Mouse (Mus musculus): ENCODE results near the gene Mat1a.
A peak's percentile ranks its signal among the peaks of the same experiment; 100 is the strongest.

The Mat1a gene

DNA sequence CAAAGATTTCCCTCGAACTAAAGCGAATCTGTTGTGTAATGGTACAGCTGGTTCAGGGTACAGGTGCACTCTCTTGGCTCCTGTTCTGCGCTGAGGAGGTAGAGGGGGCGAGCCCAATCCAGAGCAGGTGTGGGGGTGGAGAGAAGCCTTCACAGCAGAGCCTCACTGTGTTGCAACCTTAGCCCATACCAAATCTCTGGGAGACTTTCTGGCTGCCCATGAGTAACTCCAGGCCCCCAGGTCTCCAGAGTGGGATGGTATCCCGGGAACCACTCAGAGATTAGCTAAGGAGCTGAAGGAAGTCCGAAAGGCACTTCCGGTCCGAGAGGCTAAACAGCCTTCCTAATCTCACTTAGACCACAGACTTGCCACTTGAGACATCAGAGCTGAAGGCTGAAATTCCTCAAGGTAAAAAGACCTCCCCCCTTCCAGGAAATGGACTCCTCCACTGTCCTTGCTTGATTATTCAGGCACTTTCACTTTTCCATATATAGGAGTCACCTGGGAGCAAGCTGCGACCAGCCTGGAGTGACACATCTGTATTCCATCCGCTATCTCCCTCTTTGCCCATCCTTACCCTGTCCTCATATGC, at the start of gene Mat1a:
Gene Mat1a (plus strand): TSS at position 183 of the 592 bp plus-strand sequence.
- no peak for DNase-seq

DNA sequence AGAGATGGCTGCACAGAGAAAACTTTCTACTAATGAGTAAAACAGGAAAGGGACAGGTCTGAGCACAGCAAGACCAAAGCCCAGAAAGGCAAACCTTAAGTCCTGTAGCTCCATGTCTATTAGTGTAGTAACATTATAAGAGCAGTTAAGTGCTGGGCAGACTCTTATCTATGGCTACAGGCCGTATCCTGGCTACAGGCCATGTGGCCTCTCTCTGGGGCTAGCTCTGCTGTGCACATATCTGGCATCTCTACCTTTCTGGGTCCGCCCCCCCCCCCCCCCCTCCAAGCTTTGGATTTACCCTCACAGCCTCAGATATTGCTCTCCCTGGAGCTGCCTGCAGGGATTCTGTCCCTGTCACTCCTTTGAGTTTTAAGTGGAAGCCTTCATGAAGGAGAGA, 39.7 kb upstream of the Mat1a start:
- no peak for DNase-seq

DNA sequence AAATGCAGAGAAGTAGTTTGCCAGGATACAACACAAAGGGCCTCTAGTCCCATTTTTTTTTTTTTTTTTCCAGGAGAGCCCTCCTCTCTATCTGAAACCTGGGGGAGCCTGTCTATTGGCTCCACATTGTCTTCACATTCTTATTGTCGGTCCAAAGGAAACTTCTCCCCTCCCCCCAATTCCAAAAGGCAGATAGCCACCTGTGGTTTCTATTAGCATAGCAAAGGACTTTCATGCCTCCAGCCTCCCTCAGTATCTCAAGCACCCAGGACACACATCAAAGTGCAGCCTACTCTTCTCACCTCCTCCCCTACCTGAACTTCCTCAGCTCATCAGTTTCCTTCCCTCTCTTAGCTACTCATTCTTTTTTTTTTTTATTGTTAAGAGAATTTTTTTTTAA, 38.4 kb upstream of the Mat1a start:
- DNase-seq = no peak

DNA sequence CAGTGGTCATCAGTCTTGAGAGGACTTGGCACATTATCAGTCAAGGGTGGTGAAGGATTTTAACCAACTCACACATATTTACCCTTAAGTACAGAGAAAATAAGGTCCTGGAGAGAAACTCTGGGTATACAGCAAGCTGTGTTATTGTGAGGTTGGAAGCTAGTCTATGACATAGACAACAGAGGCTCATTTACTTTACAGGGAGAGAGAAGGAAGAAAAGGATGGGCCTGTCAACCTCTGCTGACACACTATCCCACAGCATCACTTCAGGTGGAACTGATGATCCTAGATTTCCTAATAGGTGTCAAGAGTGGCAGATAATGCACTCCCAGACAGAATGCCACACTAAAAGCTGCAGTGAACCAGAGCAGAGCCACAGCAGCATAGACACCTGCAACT, 35.7 kb upstream of the Mat1a start, which contains the start of gene Dydc2:
Gene Dydc2 (minus strand): TSS at position 101 of the 400 bp plus-strand sequence.
- DNase-seq = no peak

DNA sequence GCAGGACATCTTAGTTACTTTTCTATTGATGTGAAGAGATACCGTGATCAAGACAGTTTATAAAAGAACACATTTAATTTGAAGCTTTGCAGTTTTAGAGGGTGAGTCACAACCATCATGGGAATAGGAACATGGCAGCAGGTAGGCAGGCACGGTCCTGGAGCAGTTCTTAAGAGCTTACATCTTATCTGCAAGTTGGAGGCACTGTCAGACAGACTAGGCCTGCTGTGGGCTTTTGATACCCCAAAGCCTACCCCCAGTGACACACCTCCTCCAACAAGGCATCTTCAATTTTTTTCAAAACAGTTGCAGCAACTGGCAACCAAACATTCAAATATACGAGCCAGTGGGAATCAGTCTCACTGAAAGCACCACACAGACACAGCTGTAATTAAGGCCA, 34.5 kb upstream of the Mat1a start:
- no peak for DNase-seq

DNA sequence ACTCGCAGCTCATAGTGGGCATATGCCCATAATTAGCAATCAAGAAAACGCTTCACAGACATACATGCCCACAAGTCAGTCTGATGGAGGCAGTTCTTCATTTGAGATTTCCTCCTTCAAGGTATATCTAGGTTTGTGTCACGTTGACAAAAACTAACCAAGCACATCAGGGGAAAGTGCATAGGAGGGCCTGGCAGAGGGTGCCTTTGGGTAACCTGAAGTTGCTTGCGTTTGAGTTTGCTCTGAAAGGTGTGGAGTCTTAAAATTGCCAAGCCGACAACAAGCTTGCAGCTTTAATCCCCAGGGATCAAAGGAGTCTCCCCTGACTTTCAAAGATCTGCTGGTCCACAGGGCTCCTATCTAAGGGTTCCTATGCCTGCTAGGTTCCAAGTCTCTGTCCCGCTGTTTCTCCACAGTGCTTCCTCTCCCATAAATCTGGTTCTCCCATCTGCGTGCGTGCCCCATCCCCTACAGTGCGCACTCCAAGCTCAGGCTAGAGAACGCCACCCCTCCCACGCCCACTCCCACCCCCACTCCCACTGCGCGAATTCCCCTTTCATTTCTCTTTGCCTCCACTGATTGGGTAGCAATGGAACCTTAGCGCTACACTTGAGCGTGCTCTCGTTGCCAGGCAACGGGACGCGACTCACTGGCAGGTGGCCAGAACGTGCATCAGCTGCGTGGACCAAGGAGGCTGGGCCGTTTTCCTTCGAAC, 32.4 kb upstream of the Mat1a start, which contains the start of gene Dydc1:
Gene Dydc1 (plus strand): TSS at position 683 of the 715 bp plus-strand sequence.
- DNase-seq = no peak

DNA sequence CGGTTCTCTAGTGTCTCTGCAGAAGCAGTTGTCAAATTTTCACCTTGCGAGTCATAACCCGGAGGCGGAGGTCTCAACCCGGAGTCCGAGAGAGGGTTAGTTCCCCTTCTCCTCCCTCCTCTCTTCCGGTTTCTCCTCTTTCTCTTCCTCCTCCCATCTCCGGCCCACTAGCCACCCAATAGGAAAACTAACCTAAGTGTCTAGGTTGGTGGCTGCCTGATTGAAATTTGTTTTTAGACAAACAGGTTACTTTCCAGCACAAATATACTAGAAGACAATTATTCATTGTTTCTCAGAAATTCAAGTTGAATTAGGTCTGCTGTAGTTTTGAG, 31.9 kb upstream of the Mat1a start:
- DNase-seq = no peak

DNA sequence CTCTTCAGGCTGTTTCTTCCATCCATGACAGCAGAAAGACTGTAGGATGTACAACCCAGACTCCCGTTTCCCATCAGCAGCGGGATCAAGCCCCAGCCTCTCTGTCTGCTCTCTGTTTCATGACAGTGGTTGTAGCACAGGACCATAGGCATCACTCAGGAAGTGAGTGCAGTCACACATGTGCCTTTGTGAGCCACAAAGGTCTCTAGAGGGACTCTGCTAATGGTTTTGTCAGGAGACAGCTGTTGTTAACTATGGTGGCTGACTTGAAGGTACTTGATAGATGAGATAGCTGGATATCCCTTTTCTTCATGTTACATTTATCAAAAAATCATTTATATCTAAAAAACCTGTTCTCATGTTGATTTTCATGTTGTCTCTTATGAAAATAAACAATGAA, 22.4 kb upstream of the Mat1a start:
- no peak for DNase-seq

DNA sequence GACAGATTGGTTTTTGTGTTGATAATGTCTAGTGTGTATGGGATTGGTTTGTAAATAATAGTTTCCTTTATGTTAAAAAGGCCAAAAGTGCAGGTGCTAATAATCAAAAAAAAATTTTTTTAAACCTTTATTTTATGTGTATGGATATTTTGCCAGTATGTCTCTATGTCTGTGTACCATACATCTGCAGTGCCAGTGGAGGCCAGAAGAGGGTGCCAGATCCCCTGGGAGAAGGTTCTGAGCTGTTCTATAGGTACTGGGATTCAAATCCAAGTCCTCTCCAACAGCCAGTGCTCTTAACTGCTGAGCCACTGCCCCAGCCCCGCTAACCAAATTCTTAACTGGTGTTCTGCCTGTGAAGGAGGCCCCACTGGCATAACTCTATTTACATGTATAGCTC, 17.3 kb upstream of the Mat1a start:
- peak; percentile 23 for DNase-seq

DNA sequence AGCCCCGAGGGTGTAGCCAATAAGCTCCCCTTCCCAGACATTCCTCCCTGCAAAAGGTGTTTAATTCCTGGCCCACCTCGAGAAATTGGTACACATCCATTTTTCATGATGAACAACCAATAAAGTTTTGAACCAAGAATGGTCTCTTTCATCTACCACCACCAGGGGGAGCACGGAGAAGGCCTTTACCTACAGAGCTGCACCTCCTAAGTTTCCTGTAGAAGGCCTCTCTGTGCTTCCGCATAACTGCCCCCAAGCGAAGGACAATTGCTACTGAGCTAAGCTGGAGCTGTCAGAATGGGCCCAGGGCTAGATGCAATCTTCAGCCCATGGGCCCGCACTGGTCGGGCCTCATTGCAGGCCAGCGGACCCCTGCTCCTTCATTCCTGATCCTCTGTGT, 14.1 kb upstream of the Mat1a start:
- peak; percentile 18 for DNase-seq

DNA sequence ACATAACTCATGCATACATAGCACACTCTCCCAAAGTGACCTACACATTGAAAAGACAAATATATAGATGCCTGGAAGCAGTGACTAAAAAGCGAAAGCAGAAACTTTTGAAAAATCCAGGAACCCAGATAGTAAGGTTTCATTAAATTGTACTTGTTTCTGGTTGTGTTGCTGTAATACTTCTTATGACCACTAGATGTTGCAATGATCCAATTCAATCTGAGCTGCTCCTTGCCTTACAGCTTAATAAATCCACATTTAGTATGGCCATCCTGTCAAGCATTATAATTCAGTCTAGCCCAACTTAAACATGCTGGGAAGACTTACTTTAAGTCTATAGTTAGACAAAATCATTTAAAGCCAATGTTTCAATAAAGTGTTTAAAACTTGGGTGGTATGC, 10.7 kb upstream of the Mat1a start:
- no peak for DNase-seq

DNA sequence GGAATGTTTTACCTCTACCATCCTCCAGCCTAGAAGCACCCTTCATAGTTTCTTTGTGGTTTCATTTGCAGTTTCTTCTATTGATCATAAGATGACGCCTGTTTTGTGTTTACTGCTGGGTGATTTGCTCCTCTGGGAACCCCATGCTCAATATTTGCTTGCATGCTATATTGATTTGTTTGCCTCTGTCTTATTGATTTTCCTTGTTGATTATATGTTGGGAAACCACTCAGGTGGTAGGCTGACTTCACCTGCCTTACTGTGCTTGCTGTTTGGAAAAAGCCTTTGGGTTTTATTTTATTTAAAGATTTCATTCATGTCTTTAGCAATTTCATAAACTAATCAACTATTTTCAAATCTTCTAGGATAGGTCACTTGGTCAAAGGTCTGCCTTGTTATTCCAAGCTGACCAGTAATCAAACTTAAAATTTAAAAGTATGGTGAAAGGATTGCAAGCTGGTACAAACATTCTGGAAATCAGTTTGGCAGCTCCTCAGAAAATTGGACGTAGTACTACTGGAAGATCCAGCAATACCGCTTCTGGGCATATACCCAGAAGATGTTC, 8.5 kb upstream of the Mat1a start:
- DNase-seq = no peak

DNA sequence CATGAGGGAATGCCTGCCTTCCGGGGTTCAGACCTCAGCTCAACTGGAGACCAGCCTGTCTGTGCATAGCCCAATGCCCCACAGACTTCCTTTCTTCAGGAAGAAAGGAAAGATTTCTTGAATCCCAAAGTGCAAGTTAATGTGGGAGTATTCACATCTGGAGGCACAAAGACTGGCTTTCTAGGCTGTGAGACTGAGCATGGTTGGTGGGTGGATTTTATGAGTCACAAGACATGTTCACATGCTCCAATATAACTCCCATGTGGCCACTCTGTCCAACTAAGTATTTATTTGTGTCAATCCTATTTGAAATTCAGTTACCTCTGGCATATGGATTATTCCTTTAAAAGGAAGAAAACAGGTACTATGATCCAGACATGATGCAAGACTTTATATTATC, 6.1 kb upstream of the Mat1a start:
- DNase-seq = no peak

DNA sequence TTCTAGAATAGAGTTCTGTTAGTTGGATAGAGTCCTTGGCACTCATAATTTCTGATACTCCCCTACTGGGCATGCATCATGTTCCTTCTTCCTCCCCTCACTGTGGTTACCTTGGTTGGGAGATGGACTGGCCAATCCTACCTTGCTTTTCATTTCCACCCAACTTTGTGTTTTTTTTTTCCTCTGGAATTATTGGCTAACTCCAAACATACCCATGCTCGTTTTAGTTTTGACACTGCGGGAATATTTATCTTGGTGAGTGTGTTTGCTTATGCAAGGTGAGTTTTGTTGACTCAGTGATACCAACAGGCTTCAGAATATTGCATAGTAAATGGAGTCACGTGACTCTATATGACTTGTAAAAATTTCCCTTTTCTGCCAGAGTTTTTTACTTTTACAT, 4.1 kb upstream of the Mat1a start:
- DNase-seq = no peak

DNA sequence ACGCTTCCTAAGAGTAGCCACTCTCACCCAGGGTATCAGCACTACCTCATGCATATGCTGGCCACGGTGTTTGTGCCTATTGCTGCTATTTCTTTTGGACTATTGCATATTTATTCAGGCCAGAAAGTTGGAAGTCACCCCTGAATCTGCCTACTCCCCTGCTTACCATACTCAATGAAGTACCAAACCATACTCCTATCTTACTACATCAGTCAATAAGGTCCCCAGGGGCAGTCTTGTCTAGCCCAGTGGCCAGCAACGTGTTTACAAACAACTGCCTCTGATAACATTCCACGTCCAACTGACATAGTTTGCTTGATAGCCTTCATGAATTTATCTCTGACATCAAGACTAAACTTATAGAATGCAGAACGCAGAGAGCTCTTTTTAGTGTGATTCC, 3.6 kb upstream of the Mat1a start:
- DNase-seq = no peak

DNA sequence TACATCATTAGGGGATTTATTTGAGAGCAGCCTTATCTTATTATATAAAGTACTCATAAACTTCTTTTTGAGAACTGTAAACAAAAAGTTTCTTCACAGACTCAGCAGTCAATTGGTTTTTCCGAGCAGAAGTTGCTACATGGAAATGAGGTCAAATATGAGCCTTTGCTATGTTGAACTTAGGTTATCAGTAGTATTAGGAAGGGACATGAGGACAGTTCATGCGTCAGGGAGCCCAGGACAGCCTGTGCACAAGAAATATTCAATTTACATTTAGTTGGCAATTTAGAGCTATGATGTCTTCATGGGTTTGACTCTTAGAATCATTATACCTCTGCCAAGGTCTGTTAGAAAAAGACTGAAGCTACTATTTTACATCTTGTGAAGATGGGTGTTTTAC, 2.6 kb upstream of the Mat1a start:
- DNase-seq = no peak

DNA sequence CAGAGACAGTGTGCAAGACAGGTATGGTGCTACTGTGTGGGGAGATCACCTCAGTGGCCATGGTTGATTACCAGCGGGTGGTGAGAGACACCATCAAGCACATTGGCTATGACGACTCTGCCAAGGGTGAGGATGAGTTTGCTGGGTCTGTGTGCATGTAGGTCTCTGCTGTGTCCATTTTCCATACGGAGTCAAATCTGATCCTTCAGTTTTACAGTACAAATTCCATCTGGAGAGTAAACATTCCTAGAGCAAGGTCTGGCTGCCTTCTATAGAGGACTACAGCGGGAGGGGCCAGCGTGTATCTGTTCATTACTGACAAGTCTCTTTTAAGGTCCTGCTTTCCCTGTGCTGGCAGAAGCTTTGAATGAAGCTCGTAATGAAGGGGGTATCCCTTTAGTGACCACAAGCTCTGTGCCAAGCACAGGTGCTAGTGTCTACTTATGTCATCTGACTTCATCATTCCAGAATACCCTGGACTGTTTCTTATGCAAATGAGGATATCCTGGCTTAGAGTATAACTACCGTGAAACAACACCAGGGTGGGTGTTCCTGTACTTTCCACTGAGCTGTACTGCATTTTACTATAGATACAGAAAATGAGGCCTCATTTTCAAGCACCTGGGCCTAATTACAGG, 6.3 kb downstream of the Mat1a start:
- no peak for DNase-seq

DNA sequence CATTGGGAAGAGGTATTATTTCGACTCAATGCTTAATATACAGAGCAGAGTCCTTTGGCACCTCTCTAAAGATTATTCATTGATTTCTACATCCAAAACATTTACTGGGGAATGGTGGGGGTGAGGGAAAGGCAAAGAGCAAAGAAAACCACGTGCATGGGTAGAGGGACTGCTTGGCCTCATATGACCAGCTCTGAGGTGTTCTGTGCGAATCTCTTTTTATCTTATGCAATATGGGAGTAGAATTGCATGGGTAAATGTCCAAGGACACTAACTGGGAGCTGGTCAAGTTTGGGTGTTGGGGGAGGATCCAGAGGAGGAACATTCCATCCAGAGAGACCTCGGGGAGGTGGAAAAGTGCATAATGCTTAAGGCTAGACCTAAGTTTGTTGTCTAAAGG, 8.1 kb downstream of the Mat1a start:
- DNase-seq = no peak

DNA sequence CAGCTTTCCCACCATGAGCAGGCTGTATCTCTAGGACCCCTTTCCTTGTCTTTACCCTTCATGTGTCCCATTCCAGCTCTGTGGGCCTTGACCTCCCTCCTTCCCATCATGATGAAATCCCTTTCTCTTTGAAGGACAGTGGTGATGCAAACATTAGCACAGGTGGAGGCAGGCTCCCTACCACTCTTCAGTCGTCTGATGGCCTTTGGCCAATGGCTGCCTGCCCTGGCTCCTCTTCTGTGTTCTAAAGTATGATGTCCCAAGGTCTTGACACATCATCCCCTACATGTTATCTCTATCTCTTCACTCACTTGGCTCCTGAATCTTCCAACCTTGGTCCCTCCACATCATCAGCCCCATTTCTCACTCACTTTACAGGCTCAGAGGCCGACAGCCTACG, 11.4 kb downstream of the Mat1a start:
- no peak for DNase-seq

DNA sequence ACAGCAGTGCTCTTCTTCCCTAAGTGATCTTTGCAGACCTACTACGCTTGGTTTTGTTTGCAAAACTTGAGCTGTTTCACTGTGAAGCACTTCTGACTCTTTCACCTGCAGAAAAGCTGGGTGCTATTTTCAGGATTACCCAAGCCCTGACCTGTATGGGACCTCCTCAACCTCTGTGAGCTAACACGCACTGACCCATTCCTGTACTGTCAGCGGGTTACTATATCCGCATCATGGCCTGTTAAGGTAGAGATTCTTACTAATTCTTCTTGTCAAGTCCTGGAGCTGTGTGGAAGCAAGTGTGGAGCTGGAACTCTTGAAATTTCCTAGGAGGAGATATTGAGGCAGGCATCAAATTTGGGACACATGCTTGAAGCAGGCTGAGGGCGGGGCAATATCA, 19.8 kb downstream of the Mat1a start:
- DNase-seq = no peak

DNA sequence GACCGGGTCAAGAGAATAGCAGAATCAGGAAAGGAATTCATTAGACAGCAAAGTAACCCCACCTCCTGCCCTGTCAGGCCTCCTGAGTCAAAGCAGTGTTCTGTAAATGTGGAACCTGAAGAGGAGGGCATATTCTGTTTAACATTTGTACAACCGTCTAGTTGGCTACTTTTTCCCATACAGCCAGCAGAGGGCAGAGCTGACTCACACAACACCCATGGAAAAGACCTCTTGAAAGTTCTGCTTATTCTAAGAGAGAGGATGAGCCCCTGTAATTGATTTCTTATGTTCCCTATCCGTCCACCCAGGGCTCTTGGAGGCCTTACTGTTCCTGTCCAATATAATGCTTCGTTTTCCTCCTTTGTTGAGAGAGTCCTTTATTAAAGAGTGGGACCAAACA, 23.2 kb downstream of the Mat1a start:
- no peak for DNase-seq

DNA sequence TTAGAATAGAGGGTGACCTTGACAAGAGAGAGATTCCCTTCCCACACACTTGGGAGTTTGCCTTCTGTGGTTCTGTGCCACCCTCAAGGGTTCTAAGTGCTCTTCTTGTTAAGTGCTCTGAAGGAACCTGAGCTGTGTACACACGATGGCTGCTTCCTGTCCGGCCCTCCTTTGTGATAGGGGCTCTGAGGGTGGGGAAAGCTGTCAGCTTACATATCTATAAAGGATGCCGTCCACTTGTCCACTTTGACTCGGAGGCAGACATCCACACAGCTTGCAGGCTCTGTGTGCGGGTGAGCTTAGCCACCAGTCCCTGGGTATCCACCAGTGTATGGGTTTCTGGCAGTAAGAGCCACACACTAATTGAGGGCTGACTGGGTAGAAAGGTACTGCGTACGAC, 26.7 kb downstream of the Mat1a start, which contains the start of gene Sftpa1:
Gene Sftpa1 (plus strand): TSS at position 243 of the 400 bp plus-strand sequence.
- no peak for DNase-seq

DNA sequence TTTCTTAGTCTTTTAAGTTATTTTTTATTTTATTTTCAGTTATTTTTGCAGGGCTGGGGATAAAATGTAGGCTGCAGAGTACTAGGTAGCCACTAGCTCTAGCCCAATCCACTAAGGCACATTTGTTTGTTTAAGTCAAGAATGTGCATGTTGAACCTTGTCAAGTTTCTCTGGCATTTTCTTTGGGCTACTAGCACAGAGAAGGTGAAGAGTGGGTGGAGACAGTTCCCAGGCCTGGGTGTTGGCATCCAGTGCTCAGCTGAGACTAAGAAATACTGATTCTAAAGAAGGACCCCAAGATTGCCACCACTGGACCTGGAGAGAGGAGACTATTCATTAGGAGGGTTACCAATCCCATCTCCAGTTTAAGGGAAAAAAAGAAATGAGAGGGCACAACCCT, 32.2 kb downstream of the Mat1a start:
- DNase-seq = no peak

DNA sequence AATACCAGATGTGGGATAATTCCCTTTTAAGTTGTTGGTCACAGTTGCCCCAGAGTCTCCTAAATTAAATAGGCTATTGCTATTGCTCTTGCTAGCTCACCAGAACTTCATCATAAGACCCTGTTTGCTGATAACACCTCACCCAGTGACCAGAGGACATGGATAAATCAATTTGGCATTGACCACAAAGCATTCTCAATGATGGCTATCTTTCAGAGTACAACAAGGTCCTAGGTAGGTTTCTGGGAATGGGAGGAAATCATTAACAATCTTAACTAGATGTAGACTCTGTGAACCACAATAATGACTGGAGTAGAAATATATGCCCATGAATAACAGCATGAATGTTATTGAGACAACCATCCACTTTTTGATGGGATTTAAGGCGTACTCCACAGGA, 35.9 kb downstream of the Mat1a start:
- DNase-seq = no peak
